In the genomic region with DNA sequence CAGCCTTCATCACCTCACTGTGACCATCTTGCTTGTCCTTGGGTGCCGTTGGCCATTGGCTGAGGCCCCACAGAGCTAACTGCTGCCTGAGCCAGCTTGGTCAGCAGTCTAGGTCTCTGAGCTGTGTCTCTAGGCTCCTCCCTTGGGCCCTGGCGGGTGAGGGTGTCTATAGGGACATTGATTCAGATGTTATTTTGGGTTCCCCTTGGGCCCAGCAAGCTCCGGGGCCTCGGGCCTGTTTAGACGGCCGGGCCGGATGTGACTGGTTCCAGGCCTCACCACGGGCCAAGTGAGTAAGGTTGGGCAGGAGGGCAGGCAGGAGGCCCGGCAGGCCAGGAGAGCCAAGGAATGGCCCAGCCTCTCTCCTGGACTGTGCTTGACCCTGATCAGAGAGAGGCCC, we compare ENCODE assay signal across 18 mouse cellular contexts. TPM values are rescaled to one million over a fixed set of nuclear protein-coding genes. Genes with fewer than 3 reads are reported as not detected.
DNase-seq lines count a peak whose midpoint lies in the region; ATAC-seq lines count a peak whose summit lies in the region.
"Had no signal": no experiment of that assay in that cellular context is flagged by ENCODE, and none has a peak within 500 bp of the region (broad histone marks: within the 10 kb centered on the region; RNA-seq: fewer than 3 reads in every experiment).

No protein-coding gene starts in this region.

- H3K27ac ChIP-seq in heart, embryonic 11.5 days (ENCODE audit: low read depth, low read length): no peak overlapping the region
- no peak overlapping the region for H3K27ac ChIP-seq in hindbrain, embryonic 11.5 days (ENCODE audit: low read depth, low read length)
- H3K27ac ChIP-seq: forebrain, embryonic 13.5 days; hindbrain, embryonic 12.5 days; lung, embryonic 15.5 days; neural tube, embryonic 13.5 days had no signal

- H3K9ac ChIP-seq in heart, embryonic 11.5 days (ENCODE audit: low read depth, low read length): no peak overlapping the region
- H3K9ac ChIP-seq in hindbrain, embryonic 11.5 days (ENCODE audit: low read depth, low read length): no peak overlapping the region
- H3K9ac ChIP-seq: forebrain, embryonic 13.5 days; hindbrain, embryonic 12.5 days; lung, embryonic 15.5 days; neural tube, embryonic 13.5 days had no signal

- peak; percentile 98 for DNase-seq in heart, adult 11 months
- peak; percentile 49 for DNase-seq in adipocyte (ENCODE audit: low spot score)
- peak; percentile 72 for DNase-seq in gastrocnemius, postnatal 25 days
- peak; percentile 72 to 73 for DNase-seq in heart, postnatal 10 days
- no peak for DNase-seq in Muller cell, postnatal 12 days (ENCODE audit: inconsistent ontology term)
- no peak for DNase-seq in hindbrain, embryonic 11.5 days (ENCODE audit: low spot score)
- DNase-seq in thymus, postnatal 4 days: no peak
- DNase-seq: cerebellum, adult 11 months; kidney, postnatal 14 days; left cerebral cortex, postnatal 4 days; right cerebral cortex, postnatal 4 days had no signal

- H3K4me2 ChIP-seq in heart, embryonic 11.5 days: no peak overlapping the region
- no peak overlapping the region for H3K4me2 ChIP-seq in hindbrain, embryonic 11.5 days (replicated peaks; ENCODE audit: low read depth, low read length)
- H3K4me2 ChIP-seq: forebrain, embryonic 13.5 days; hindbrain, embryonic 12.5 days; liver, embryonic 11.5 days; lung, embryonic 15.5 days; neural tube, embryonic 13.5 days had no signal

- no peaks in the 10 kb centered on the region for H3K4me1 ChIP-seq in heart, embryonic 11.5 days (ENCODE audit: control insufficient read depth, insufficient read depth, low read length)
- no peaks in the 10 kb centered on the region for H3K4me1 ChIP-seq in hindbrain, embryonic 11.5 days (replicated peaks; ENCODE audit: control insufficient read depth, insufficient read depth, low read length)
- H3K4me1 ChIP-seq: hindbrain, embryonic 12.5 days; neural tube, embryonic 13.5 days had no signal

- 74% methylated on average over 9 of the region's 9 CpGs for WGBS in heart, embryonic 11.5 days (ENCODE audit: insufficient replicate concordance)
- 86% methylated on average over 9 of the region's 9 CpGs for WGBS in hindbrain, embryonic 11.5 days

- peaks cover 8% of the 10 kb centered on the region for H3K27me3 ChIP-seq in heart, embryonic 11.5 days (ENCODE audit: control insufficient read depth, insufficient read depth, low read length)
- no peaks in the 10 kb centered on the region for H3K27me3 ChIP-seq in hindbrain, embryonic 11.5 days (ENCODE audit: control insufficient read depth, insufficient read depth, low read length)
- H3K27me3 ChIP-seq: forebrain, embryonic 13.5 days; hindbrain, embryonic 12.5 days; neural tube, embryonic 13.5 days had no signal

- H3K36me3 ChIP-seq in heart, embryonic 11.5 days (ENCODE audit: control insufficient read depth, insufficient read depth, low read length): no peaks in the 10 kb centered on the region
- H3K36me3 ChIP-seq in hindbrain, embryonic 11.5 days (ENCODE audit: control insufficient read depth, insufficient read depth, low read length): no peaks in the 10 kb centered on the region
- H3K36me3 ChIP-seq: hindbrain, embryonic 12.5 days; lung, embryonic 15.5 days; neural tube, embryonic 13.5 days had no signal

- intact Hi-C loops in heart, postnatal 10 days (cut with DNase I): no loop called here

- ATAC-seq in heart, embryonic 11.5 days (replicated peaks; ENCODE audit: insufficient number of reproducible peaks, low FRiP score, low TSS enrichment): no peak
- ATAC-seq in hindbrain, embryonic 11.5 days (ENCODE audit: low FRiP score): no peak
- ATAC-seq: forebrain, embryonic 13.5 days had no signal

- H3K9me3 ChIP-seq in heart, embryonic 11.5 days (replicated peaks; ENCODE audit: control insufficient read depth, low read length): no peaks in the 10 kb centered on the region
- H3K9me3 ChIP-seq in hindbrain, embryonic 11.5 days (ENCODE audit: control insufficient read depth, low read length): no peaks in the 10 kb centered on the region
- H3K9me3 ChIP-seq: forebrain, embryonic 13.5 days; hindbrain, embryonic 12.5 days; lung, embryonic 15.5 days; neural tube, embryonic 13.5 days had no signal

- no peak overlapping the region for H3K4me3 ChIP-seq in heart, embryonic 11.5 days (ENCODE audit: low read depth, low read length)
- H3K4me3 ChIP-seq in hindbrain, embryonic 11.5 days (ENCODE audit: low read depth, low read length): no peak overlapping the region
- H3K4me3 ChIP-seq: forebrain, embryonic 13.5 days; hindbrain, embryonic 12.5 days; lung, embryonic 15.5 days; neural tube, embryonic 13.5 days had no signal

RNA-seq across cellular contexts. Expression of a gene that starts 16.2 kb away (rescaled TPM):
- polyA plus RNA-seq in heart, embryonic 11.5 days (2014; fragmentation: Nextera tagmentation; extraction: Ambion mirVana): 24.3 and 27.7 TPM in 2 replicates
- total RNA-seq in gastrocnemius, postnatal 25 days (2021): 100 to 1,000 TPM in 1 of 2 experiments, 10 to 100 TPM in 1; 72.9 to 155 TPM
- total RNA-seq in heart, postnatal 10 days (2021): 100 to 1,000 TPM; 610 to 981 TPM
- 1.7 and 1.8 TPM in 2 replicates for polyA plus RNA-seq in hindbrain, embryonic 11.5 days (2014; fragmentation: Nextera tagmentation; extraction: Ambion mirVana)
- total RNA-seq: monocyte, adult 5-6 weeks had no signal

Comparison
In these comparisons a context has a peak if more than half of its experiments do, and no peak if none do; other contexts are left out.
1. DNase-seq: peak in heart, adult 11 months (single experiment), adipocyte (single experiment), gastrocnemius, postnatal 25 days (single experiment) and heart, postnatal 10 days (2 of 2); none in Muller cell, postnatal 12 days (single experiment), hindbrain, embryonic 11.5 days (single experiment) and thymus, postnatal 4 days (single experiment).